Mouse (Mus musculus) midbrain, embryonic 13.5 days (tissue): ENCODE results near the gene H2-Q1. TPM values are rescaled to one million over a fixed set of nuclear protein-coding genes. Genes with fewer than 3 reads are reported as not detected.
A peak's percentile ranks its signal among the peaks of the same experiment; 100 is the strongest.
"Not testable (repeated sequence)": the region's sequence is repeated elsewhere in the genome, so short reads cannot be mapped to it uniquely, and the experiment has no call there.

ENCODE experiments used
- ATAC-seq: fragments of 200-750 bp; cut with Nextera tagmentation; 2 replicates; pipeline ENCODE4 v1.8.0; 2017; ENCODE audit warnings: mild to moderate bottlenecking, moderate TSS enrichment, moderate library complexity
- H3K27ac ChIP-seq: fragments of 300-500 bp; sonication (generic); 2 replicates; pipeline ENCODE4 v1.5.1; 2015; ENCODE audit warnings: inconsistent platforms, mild to moderate bottlenecking, moderate library complexity
- H3K27me3 ChIP-seq: fragments of 300-500 bp; sonication (generic); 2 replicates; pipeline ENCODE4 v1.6.1; 2015; ENCODE audit warnings: mild to moderate bottlenecking, inconsistent platforms
- H3K36me3 ChIP-seq: fragments of 300-500 bp; sonication (generic); 2 replicates; pipeline ENCODE4 v1.6.1; 2015; ENCODE audit warnings: mild to moderate bottlenecking, inconsistent platforms
- H3K4me1 ChIP-seq: fragments of 300-500 bp; sonication (generic); replicated peaks from 2 replicates; pipeline ENCODE4 v1.6.1; 2015; ENCODE audit warnings: inconsistent platforms
- H3K4me2 ChIP-seq: fragments of 300-500 bp; sonication (generic); replicated peaks from 2 replicates; pipeline ENCODE4 v1.6.1; 2015; ENCODE audit warnings: moderate library complexity, mild to moderate bottlenecking, inconsistent platforms
- H3K4me3 ChIP-seq: fragments of 300-500 bp; sonication (generic); replicated peaks from 2 replicates; pipeline ENCODE4 v1.5.1; 2015; ENCODE audit warnings: mild to moderate bottlenecking, inconsistent platforms
- H3K9ac ChIP-seq: fragments of 300-500 bp; sonication (generic); replicated peaks from 2 replicates; pipeline ENCODE4 v1.6.1; 2015; ENCODE audit warnings: mild to moderate bottlenecking, inconsistent platforms
- H3K9me3 ChIP-seq: fragments of 300-500 bp; sonication (generic); 2 replicates; pipeline ENCODE4 v1.6.1; 2016; ENCODE audit warnings: mild to moderate bottlenecking, inconsistent platforms
- WGBS: fragments of 180-500 bp; shearing (Covaris S2); methylation state at CpG from one replicate; pipeline ENCODE4 v1.1.7; 2015; 5-methylcytosine and 5-hydroxymethylcytosine counted together
- polyA plus RNA-seq: library from polyadenylated mRNA; unstranded; fragments of >200 nt; fragmentation: Nextera tagmentation; extraction: Ambion mirVana; gene quantifications from 2 replicates; pipeline ENCODE4 v1.2.1, GENCODE M21; 2015

Gene H2-Q1
- polyA plus RNA-seq, 1 experiment from 2014 or later, result 0.11 TPM

DNA sequence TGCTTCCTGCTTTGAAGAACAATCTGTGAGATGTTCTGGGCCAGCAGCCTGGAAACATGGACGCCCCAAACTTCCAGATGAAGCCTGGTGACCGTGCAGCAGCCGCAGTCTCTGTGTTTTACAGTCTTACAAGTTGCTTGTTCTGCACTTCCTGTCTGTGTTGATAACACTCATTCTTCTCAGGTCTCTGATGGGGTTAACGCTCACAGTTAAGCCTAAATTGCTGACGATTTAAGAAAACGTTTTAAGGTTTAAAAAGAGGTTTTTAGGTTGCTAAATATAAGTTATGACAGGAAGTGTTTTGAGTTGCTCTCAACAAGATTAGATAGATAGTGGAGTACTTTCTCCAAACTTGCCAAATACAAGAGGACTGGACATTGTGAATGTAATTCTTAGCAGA is 33.1 kb downstream of the H2-Q1 start:
- not testable (repeated sequence) for H3K4me1 ChIP-seq, H3K4me2 ChIP-seq, H3K27ac ChIP-seq, H3K9ac ChIP-seq, ATAC-seq, H3K4me3 ChIP-seq, H3K36me3 ChIP-seq, H3K9me3 ChIP-seq
- WGBS, result 80% methylated on average over 6 of the region's 6 CpGs
- peaks cover 12% of the 10 kb centered on the region; the same call in 1 of the 2 replicates for H3K27me3 ChIP-seq

DNA sequence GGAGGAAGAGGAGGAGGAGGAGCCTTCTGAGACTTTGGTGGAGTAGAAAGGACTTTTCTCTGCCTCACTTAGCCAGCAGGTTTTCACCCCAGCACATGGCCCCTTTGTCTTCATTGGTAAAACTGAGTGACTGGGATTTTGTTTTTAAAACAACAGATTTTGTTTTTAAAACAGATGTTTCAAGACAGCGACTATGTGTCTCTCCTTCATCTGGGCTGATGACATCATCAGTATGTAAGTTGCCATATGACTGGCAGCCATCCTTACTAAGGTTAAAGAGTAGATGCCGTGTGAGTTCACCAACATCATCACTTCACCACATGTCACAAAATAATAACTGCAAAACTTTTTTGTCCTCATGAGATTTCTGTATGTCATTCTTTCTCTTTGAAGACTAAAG is 33.9 kb downstream of the H2-Q1 start:
- Histone ChIP-seq H3K9me3 (no peaks in the 10 kb centered on the region), H3K4me3 (no peak overlapping the region), H3K27me3 (peaks cover 19% of the 10 kb centered on the region), H3K36me3 (no peaks in the 10 kb centered on the region), H3K4me1 (peaks cover 3% of the 10 kb centered on the region), H3K4me2 (no peak overlapping the region), H3K27ac (no peak overlapping the region), H3K9ac (no peak overlapping the region)
- 86% methylated on average over 2 of the region's 2 CpGs for WGBS
- ATAC-seq, result no peak

DNA sequence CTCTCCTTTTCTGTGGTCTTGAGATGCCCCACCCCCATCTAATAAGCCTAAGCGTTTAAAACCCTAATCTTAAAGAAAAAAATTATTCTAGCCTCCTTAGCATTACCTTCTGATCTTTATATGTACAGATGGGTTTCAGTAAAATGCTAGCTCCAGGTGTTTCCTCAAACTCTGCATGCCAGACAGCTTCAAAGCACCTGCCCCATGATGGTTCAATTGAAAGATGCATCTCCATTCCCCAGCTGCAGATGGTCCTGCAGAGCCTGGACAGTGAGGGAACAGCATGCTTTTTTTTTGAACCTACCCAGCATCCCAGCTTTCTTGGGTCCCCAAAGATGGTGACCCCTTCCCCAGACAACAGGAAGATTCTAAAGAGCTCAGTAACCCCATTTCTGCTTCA is 36.9 kb downstream of the H2-Q1 start:
- Histone ChIP-seq H3K4me1 (peaks cover 8% of the 10 kb centered on the region), H3K36me3 (no peaks in the 10 kb centered on the region), H3K4me3 (no peak overlapping the region), H3K27me3 (peaks cover 29% of the 10 kb centered on the region), H3K27ac (no peak overlapping the region), H3K9me3 (no peaks in the 10 kb centered on the region), H3K9ac (no peak overlapping the region), H3K4me2 (no peak overlapping the region)
- WGBS, result 54% methylated on average over 1 of the region's 1 CpGs
- ATAC-seq, result no peak

DNA sequence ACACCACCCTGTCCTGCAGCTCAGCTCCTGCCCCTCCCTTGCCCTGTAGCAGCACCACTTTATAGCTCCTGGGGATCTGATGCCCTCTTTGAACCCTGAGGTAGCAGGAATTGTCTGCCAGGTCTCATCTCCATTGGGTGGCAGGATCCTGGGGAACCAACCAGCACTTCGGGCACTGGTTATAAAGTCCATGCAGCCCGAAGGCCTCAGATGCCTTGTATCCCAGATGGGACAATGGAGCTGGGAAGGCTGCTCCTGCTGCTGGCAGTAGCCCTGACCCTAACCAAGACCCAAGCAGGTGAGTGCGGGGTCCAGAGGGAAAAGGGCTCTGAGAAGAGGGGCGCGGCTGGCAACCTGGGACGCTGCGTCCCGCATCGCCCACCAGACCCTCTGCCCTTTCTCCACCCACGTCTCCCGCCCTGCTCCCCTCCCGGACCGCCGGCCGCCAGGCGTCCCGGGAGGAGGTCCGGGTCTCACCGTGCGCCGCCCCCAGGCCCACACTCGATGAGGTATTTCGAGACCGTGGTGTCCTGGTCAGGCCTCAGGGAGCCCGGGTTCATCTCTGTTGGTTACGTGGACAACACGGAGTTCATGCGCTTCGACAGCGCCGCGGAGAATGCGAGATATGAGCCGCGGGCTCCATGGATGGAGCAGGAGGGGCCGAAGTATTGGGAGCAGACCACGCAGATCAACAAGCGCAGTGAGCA is 38.7 kb downstream of the H2-Q1 start:
- peaks cover 6% of the 10 kb centered on the region; the same call in 1 of the 2 replicates for H3K9me3 ChIP-seq
- peak overlapping the region; percentile 65 for H3K4me2 ChIP-seq
- ATAC-seq, result no peak
- H3K4me3 ChIP-seq, result peak overlapping the region; percentile 36
- H3K27ac ChIP-seq, result no peak overlapping the region
- peaks cover 8% of the 10 kb centered on the region for H3K4me1 ChIP-seq
- WGBS, result 8% methylated on average over 28 of the region's 38 CpGs
- peak overlapping the region; percentile 52 for H3K9ac ChIP-seq
- peaks cover 29% of the 10 kb centered on the region for H3K27me3 ChIP-seq
- H3K36me3 ChIP-seq, result no peaks in the 10 kb centered on the region

- 17% methylated on average over 21 of the region's 21 CpGs for WGBS
Observed at GRCm38 (mm10) chr17:35359470-35359862, 39.3 kb downstream of the H2-Q1 start.

More at GRCm38 (mm10) chr17:35359470-35359862, 39.3 kb downstream of the H2-Q1 start:
- Histone ChIP-seq H3K9me3 (peaks cover 6% of the 10 kb centered on the region; the same call in 1 of the 2 replicates), H3K4me2 (peak overlapping the region; percentile 65), H3K36me3 (no peaks in the 10 kb centered on the region), H3K9ac (peak overlapping the region; percentile 52), H3K27me3 (peaks cover 29% of the 10 kb centered on the region), H3K4me3 (peak overlapping the region; percentile 36), H3K27ac (no peak overlapping the region), H3K4me1 (peaks cover 8% of the 10 kb centered on the region)
- no peak for ATAC-seq

Other genes starting within 250 kb of the H2-Q1 start
- gene Ly6g6e, start 243.5 kb upstream of the H2-Q1 start, polyA plus RNA-seq, result 0.18 and 0.32 TPM in 2 replicates
- gene Ly6g6d, start 242.3 kb upstream of the H2-Q1 start, polyA plus RNA-seq, result 1.0 and 1.9 TPM in 2 replicates
- 0.18 and 0.19 TPM in 2 replicates for gene Ly6g6f, start 234.8 kb upstream of the H2-Q1 start, polyA plus RNA-seq
- 85.1 and 86.5 TPM in 2 replicates for gene Abhd16a, start 231.1 kb upstream of the H2-Q1 start, polyA plus RNA-seq
- gene Ly6g5c, start 212.1 kb upstream of the H2-Q1 start, polyA plus RNA-seq, result not detected in 2 replicates
- 1.4 and 1.7 TPM in 2 replicates for gene Ly6g5b, start 205.0 kb upstream of the H2-Q1 start, polyA plus RNA-seq
- gene Gpank1, start 198.9 kb upstream of the H2-Q1 start, polyA plus RNA-seq, result 27.1 and 30.4 TPM in 2 replicates
- gene Csnk2b, start 198.4 kb upstream of the H2-Q1 start, polyA plus RNA-seq, result 293 and 316 TPM in 2 replicates
- gene D17H6S53E, start 194.0 kb upstream of the H2-Q1 start, polyA plus RNA-seq, result 9.2 and 9.4 TPM in 2 replicates
- 0.53 and 0.63 TPM in 2 replicates for gene Apom, start 188.4 kb upstream of the H2-Q1 start, polyA plus RNA-seq
- 93.7 and 93.9 TPM in 2 replicates for gene Bag6, start 185.2 kb upstream of the H2-Q1 start, polyA plus RNA-seq
- 209 and 228 TPM in 2 replicates for gene Prrc2a, start 155.5 kb upstream of the H2-Q1 start, polyA plus RNA-seq
- gene Aif1, start 144.3 kb upstream of the H2-Q1 start, polyA plus RNA-seq, result 4.9 and 7.0 TPM in 2 replicates
- gene Lst1, start 132.0 kb upstream of the H2-Q1 start, polyA plus RNA-seq, result 4.8 and 7.1 TPM in 2 replicates
- gene Ltb, start 126.0 kb upstream of the H2-Q1 start, polyA plus RNA-seq, result 0.35 and 0.76 TPM in 2 replicates
- not detected in 2 replicates for gene Tnf, start 118.4 kb upstream of the H2-Q1 start, polyA plus RNA-seq
- 0.11 and 0.23 TPM in 2 replicates for gene Lta, start 115.1 kb upstream of the H2-Q1 start, polyA plus RNA-seq
- 0.57 and 0.79 TPM in 2 replicates for gene Gm16181, start 99.6 kb upstream of the H2-Q1 start, polyA plus RNA-seq
- gene Atp6v1g2, start 86.7 kb upstream of the H2-Q1 start, polyA plus RNA-seq, result 41.6 and 43.0 TPM in 2 replicates
- 8.3 and 11.0 TPM in 2 replicates for gene Nfkbil1, start 84.6 kb upstream of the H2-Q1 start, polyA plus RNA-seq
- 460 and 465 TPM in 2 replicates for gene Ddx39b, start 78.7 kb upstream of the H2-Q1 start, polyA plus RNA-seq
- gene H2-D1, start 57.7 kb upstream of the H2-Q1 start, polyA plus RNA-seq, result 49.5 and 52.5 TPM in 2 replicates
- 0.26 and 0.30 TPM in 2 replicates for gene H2-Q2, start 21.8 kb downstream of the H2-Q1 start, polyA plus RNA-seq
- 1.00 and 1.3 TPM in 2 replicates for gene H2-Q4, start 59.2 kb downstream of the H2-Q1 start, polyA plus RNA-seq
- gene H2-Q6, start 104.4 kb downstream of the H2-Q1 start, polyA plus RNA-seq, result 0.17 TPM in 2 replicates
- gene H2-Q7, start 118.8 kb downstream of the H2-Q1 start, polyA plus RNA-seq, result 2.5 TPM in 2 replicates
- 0.09 and 0.69 TPM in 2 replicates for gene H2-Q10, start 149.7 kb downstream of the H2-Q1 start, polyA plus RNA-seq
- gene Pou5f1, start 185.6 kb downstream of the H2-Q1 start, polyA plus RNA-seq, result not detected in 2 replicates
- gene Tcf19, start 196.4 kb downstream of the H2-Q1 start, polyA plus RNA-seq, result 23.1 and 23.2 TPM in 2 replicates
- gene Cchcr1, start 196.7 kb downstream of the H2-Q1 start, polyA plus RNA-seq, result 6.5 and 8.4 TPM in 2 replicates
- gene Psors1c2, start 212.8 kb downstream of the H2-Q1 start, polyA plus RNA-seq, result 0.73 and 1.1 TPM in 2 replicates
- 0.06 and 0.11 TPM in 2 replicates for gene Cdsn, start 231.7 kb downstream of the H2-Q1 start, polyA plus RNA-seq
- not detected in 2 replicates for gene 2300002M23Rik, start 247.0 kb downstream of the H2-Q1 start, polyA plus RNA-seq